Mouse (Mus musculus) ovary, postnatal 14 days (tissue): ENCODE measurements at regions not wholly inside any gene's neighbourhood (a gene's known extent, or its start where the extent isn't known, plus 50 kb on each side); places are given as distances from the start of the nearest gene placed in this dataset.
"Not testable (repeated sequence)": the region's sequence is repeated elsewhere in the genome, so short reads cannot be mapped to it uniquely, and the experiment has no call there.

ENCODE experiments used
- DNase-seq: peaks from one replicate; pipeline ENCODE4 v3.0.0; 2022; ENCODE audit warnings: low spot score

DNA sequence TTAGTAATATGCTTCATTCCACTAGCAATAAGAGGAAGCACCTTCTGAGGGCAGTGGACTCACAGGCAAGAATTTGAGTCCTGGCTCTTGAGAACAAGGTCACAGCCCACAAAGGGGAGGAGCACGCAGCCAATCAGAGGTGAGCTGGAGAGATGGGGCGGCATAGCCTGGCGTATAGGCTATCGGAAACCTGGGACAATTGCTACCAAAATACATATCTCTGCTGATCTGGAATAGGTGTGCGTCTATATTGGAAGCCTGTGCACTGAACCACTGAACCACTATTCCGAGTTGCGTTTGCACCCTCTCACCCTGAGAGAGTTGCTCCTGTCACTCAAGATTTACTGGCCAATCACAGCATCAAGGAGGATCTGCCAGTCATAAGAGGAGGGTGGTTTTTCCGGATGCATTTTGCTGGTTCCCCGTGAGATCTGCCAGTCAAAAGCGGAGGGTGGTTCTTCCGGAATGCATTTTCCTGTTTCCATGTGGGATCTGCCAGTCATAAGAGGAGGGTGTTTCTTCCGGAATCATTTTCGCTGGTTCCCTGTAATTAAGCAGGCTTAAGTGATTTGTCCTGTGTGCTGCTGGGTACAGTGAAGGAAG lies 80.1 kb upstream of the Riok2 start:
- peak; percentile 75 for DNase-seq

- DNase-seq: not testable (repeated sequence)
Measured at GRCm38 (mm10) chr17:17295037-17295436, 79.1 kb upstream of the Riok2 start.

DNA sequence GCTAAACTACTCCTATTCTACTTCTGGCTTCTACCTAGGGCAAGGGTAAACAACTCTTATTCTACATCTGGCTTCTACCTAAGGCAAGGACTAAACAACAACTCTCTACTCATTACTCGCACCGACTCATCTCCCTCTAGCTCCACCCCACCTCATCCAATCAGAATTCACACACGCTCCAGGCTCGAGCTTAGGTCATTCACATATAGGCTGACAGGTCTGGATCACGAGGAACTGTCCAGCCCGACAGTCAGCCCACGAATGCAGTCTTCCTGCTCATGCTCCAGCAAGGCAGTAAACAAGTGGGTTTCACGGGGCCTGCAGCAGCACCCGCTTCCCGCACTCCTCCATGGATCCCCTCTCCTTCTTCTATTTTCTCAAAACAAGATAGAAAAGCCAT lies 70.6 kb upstream of the Riok2 start:
- DNase-seq: not testable (repeated sequence)
